Mouse (Mus musculus) embryonic facial prominence, embryonic 11.5 days (tissue): ENCODE measurements around the gene Rbfox3. TPM values are rescaled to one million over a fixed set of nuclear protein-coding genes. Genes with fewer than 3 reads are reported as not detected.
A peak's percentile ranks its signal among the peaks of the same experiment; 100 is the strongest.

Experiments
- ATAC-seq: fragments of 200-750 bp; cut with Nextera tagmentation; replicated peaks from 2 replicates; pipeline ENCODE4 v1.8.0; 2017; ENCODE audit warnings: low read depth; ENCODE audit not compliant: insufficient number of reproducible peaks, low FRiP score, low TSS enrichment
- DNase-seq: peaks from one replicate; pipeline ENCODE4 v3.0.0-alpha.2; 2015; ENCODE audit warnings: low spot score
- H3K27ac ChIP-seq: fragments of 300-500 bp; sonication (generic); replicated peaks from 2 replicates; pipeline ENCODE4 v1.5.1; 2014; ENCODE audit warnings: mild to moderate bottlenecking, low read depth, low read length, control low read depth
- H3K27me3 ChIP-seq: fragments of 300-500 bp; sonication (generic); 2 replicates; pipeline ENCODE4 v1.6.1; 2014; ENCODE audit warnings: mild to moderate bottlenecking, low read length, moderate library complexity, mixed read lengths; ENCODE audit not compliant: control insufficient read depth, insufficient read depth
- H3K36me3 ChIP-seq: fragments of 300-500 bp; sonication (generic); replicated peaks from 2 replicates; pipeline ENCODE4 v1.6.1; 2014; ENCODE audit warnings: low read depth, mild to moderate bottlenecking, low read length, moderate library complexity, mixed read lengths; ENCODE audit not compliant: control insufficient read depth, insufficient read depth
- H3K4me1 ChIP-seq: fragments of 300-500 bp; sonication (generic); 2 replicates; pipeline ENCODE4 v1.6.1; 2014; ENCODE audit warnings: low read length, mixed read lengths; ENCODE audit not compliant: control insufficient read depth, insufficient read depth
- H3K4me2 ChIP-seq: fragments of 300-500 bp; sonication (generic); 2 replicates; pipeline ENCODE4 v1.6.1; 2014; ENCODE audit warnings: low read depth, mild to moderate bottlenecking, control low read depth, low read length, moderate library complexity
- H3K4me3 ChIP-seq: fragments of 300-500 bp; sonication (generic); 2 replicates; pipeline ENCODE4 v1.5.1; 2014; ENCODE audit warnings: low read depth, low read length, control low read depth
- H3K9ac ChIP-seq: fragments of 300-500 bp; sonication (generic); replicated peaks from 2 replicates; pipeline ENCODE4 v1.6.1; 2014; ENCODE audit warnings: mild to moderate bottlenecking, control low read depth, low read length
- H3K9me3 ChIP-seq: fragments of 300-500 bp; sonication (generic); replicated peaks from 2 replicates; pipeline ENCODE4 v1.6.1; 2016; ENCODE audit warnings: mild to moderate bottlenecking, low read length, inconsistent platforms, mixed read lengths; ENCODE audit not compliant: control insufficient read depth
- WGBS: fragments of 180-500 bp; shearing (Covaris S2); extraction: QIAGEN DNeasy Blood & Tissue Kit; methylation state at CpG from one replicate; pipeline ENCODE4 v1.1.7; 2014; 5-methylcytosine and 5-hydroxymethylcytosine counted together
- polyA plus RNA-seq: library from polyadenylated mRNA; unstranded; fragments of >200 nt; fragmentation: Nextera tagmentation; extraction: Ambion mirVana; gene quantifications from 2 replicates; pipeline ENCODE4 v1.2.1, GENCODE M21; 2014

Gene Rbfox3
- polyA plus RNA-seq, 1 experiment from 2014 or later = 2.5 TPM

- WGBS = 70% methylated on average over 6 of the region's 6 CpGs
- Histone ChIP-seq H3K9ac (no peak overlapping the region), H3K4me2 (no peak overlapping the region), H3K36me3 (no peaks in the 10 kb centered on the region), H3K9me3 (no peaks in the 10 kb centered on the region), H3K4me3 (no peak overlapping the region), H3K27ac (no peak overlapping the region), H3K27me3 (peaks cover under 1% of the 10 kb centered on the region; the same call in 1 of the 2 replicates), H3K4me1 (no peaks in the 10 kb centered on the region)
- no peak for DNase-seq
- ATAC-seq = no peak
Observed at GRCm38 (mm10) chr11:118604206-118604605, 307.2 kb downstream of the Rbfox3 start.

- H3K4me1 ChIP-seq = no peaks in the 10 kb centered on the region
- no peak overlapping the region for H3K4me3 ChIP-seq
- no peaks in the 10 kb centered on the region; the same call in 1 of the 2 replicates for H3K27me3 ChIP-seq
- no peak overlapping the region for H3K27ac ChIP-seq
- ATAC-seq (0 out of 2 replicates have a peak, but pooled peaks have one; percentile 59), DNase-seq (peak; percentile 83)
- no peak overlapping the region for H3K4me2 ChIP-seq
- no peaks in the 10 kb centered on the region for H3K36me3 ChIP-seq
- H3K9me3 ChIP-seq = no peaks in the 10 kb centered on the region
- no peak overlapping the region for H3K9ac ChIP-seq
- under 1% methylated on average over 10 of the region's 10 CpGs for WGBS
Observed at GRCm38 (mm10) chr11:118603126-118603525, 308.3 kb downstream of the Rbfox3 start.

GRCm38 (mm10) chr11:118601484-118601883 is 309.9 kb downstream of the Rbfox3 start:
- ATAC-seq (no peak), DNase-seq (no peak)
- H3K27me3 ChIP-seq = no peaks in the 10 kb centered on the region; the same call in 1 of the 2 replicates
- no peak overlapping the region for H3K4me3 ChIP-seq
- H3K9me3 ChIP-seq = no peaks in the 10 kb centered on the region
- no peaks in the 10 kb centered on the region for H3K36me3 ChIP-seq
- WGBS = 57% methylated on average over 9 of the region's 9 CpGs
- no peaks in the 10 kb centered on the region for H3K4me1 ChIP-seq
- no peak overlapping the region for H3K4me2 ChIP-seq
- no peak overlapping the region for H3K27ac ChIP-seq
- no peak overlapping the region for H3K9ac ChIP-seq

- no peak overlapping the region for H3K9ac ChIP-seq
- no peak for DNase-seq
Observed at GRCm38 (mm10) chr11:118600168-118600567, 311.2 kb downstream of the Rbfox3 start.

GRCm38 (mm10) chr11:118598726-118599125 is 312.7 kb downstream of the Rbfox3 start:
- Histone ChIP-seq H3K9ac (no peak overlapping the region), H3K4me3 (no peak overlapping the region), H3K36me3 (no peaks in the 10 kb centered on the region), H3K27ac (no peak overlapping the region), H3K4me2 (no peak overlapping the region), H3K9me3 (no peaks in the 10 kb centered on the region), H3K4me1 (no peaks in the 10 kb centered on the region), H3K27me3 (no peaks in the 10 kb centered on the region; the same call in 1 of the 2 replicates)
- ATAC-seq = no peak
- DNase-seq = no peak
- 62% methylated on average over 5 of the region's 5 CpGs for WGBS

More at GRCm38 (mm10) chr11:118600168-118600567, 311.2 kb downstream of the Rbfox3 start:
- Histone ChIP-seq H3K27me3 (no peaks in the 10 kb centered on the region; the same call in 1 of the 2 replicates), H3K4me3 (no peak overlapping the region), H3K36me3 (no peaks in the 10 kb centered on the region), H3K4me1 (no peaks in the 10 kb centered on the region), H3K27ac (no peak overlapping the region), H3K4me2 (no peak overlapping the region), H3K9me3 (no peaks in the 10 kb centered on the region)
- WGBS = 6% methylated on average over 9 of the region's 9 CpGs
- ATAC-seq = no peak

GRCm38 (mm10) chr11:118584826-118585225 is 326.6 kb downstream of the Rbfox3 start:
- no peaks in the 10 kb centered on the region for H3K4me1 ChIP-seq
- no peak overlapping the region for H3K9ac ChIP-seq
- 5% methylated on average over 15 of the region's 15 CpGs for WGBS
- H3K27me3 ChIP-seq = no peaks in the 10 kb centered on the region
- no peak overlapping the region for H3K27ac ChIP-seq
- no peaks in the 10 kb centered on the region for H3K36me3 ChIP-seq
- no peak overlapping the region for H3K4me2 ChIP-seq
- no peak overlapping the region for H3K4me3 ChIP-seq
- H3K9me3 ChIP-seq = no peaks in the 10 kb centered on the region
- DNase-seq = peak; percentile 98
- no peak for ATAC-seq

GRCm38 (mm10) chr11:118583989-118584388 is 327.4 kb downstream of the Rbfox3 start:
- 95% methylated on average over 1 of the region's 1 CpGs for WGBS
- Histone ChIP-seq H3K4me3 (no peak overlapping the region), H3K9ac (no peak overlapping the region), H3K27ac (no peak overlapping the region), H3K4me2 (no peak overlapping the region), H3K4me1 (no peaks in the 10 kb centered on the region), H3K36me3 (no peaks in the 10 kb centered on the region), H3K27me3 (no peaks in the 10 kb centered on the region), H3K9me3 (no peaks in the 10 kb centered on the region)
- ATAC-seq (no peak), DNase-seq (no peak)

GRCm38 (mm10) chr11:118583573-118583972 is 327.8 kb downstream of the Rbfox3 start:
- no peak for ATAC-seq

More at GRCm38 (mm10) chr11:118583573-118583972, 327.8 kb downstream of the Rbfox3 start:
- Histone ChIP-seq H3K9me3 (no peaks in the 10 kb centered on the region), H3K36me3 (no peaks in the 10 kb centered on the region), H3K27me3 (no peaks in the 10 kb centered on the region), H3K9ac (no peak overlapping the region), H3K27ac (no peak overlapping the region), H3K4me1 (no peaks in the 10 kb centered on the region), H3K4me3 (no peak overlapping the region), H3K4me2 (no peak overlapping the region)
- DNase-seq = no peak
- 88% methylated on average over 8 of the region's 8 CpGs for WGBS
